Mouse (Mus musculus): Measurements from ENCODE around the gene Ttc22. TPM values are rescaled to one million over a fixed set of nuclear protein-coding genes. Genes with fewer than 3 reads are reported as not detected.

The Ttc22 gene
- polyA plus RNA-seq, 1 experiment from 2014 or later: not detected

- Histone ChIP-seq H3K27ac (ENCODE audit: low read depth) (no peak overlapping the region), H3K4me3 (ENCODE audit: low read depth, low read length) (no peak overlapping the region), H3K9ac (replicated peaks) (no peak overlapping the region), H3K9me3 (ENCODE audit: low read length) (no peaks in the 10 kb centered on the region), H3K4me1 (ENCODE audit: insufficient read depth) (no peaks in the 10 kb centered on the region), H3K4me2 (ENCODE audit: low read depth, low read length) (no peak overlapping the region), H3K27me3 (ENCODE audit: insufficient read depth, low read length) (no peaks in the 10 kb centered on the region), H3K36me3 (replicated peaks; ENCODE audit: insufficient read depth, low read length) (no peaks in the 10 kb centered on the region)
- DNase-seq: no peak
- ATAC-seq: no peak
- 73% methylated on average over 4 of the region's 4 CpGs for WGBS (ENCODE audit: insufficient replicate concordance)
- no peak for TF ChIP-seq EP300 (IDR thresholded peaks at IDR 0.05; ENCODE audit: low read depth)
- no peak for TF ChIP-seq CTCF (IDR thresholded peaks at IDR 0.05; ENCODE audit: low read depth)
Measured at GRCm38 (mm10) chr4:106597741-106598140, 24.5 kb upstream of the Ttc22 start.

GRCm38 (mm10) chr4:106599415-106599814 is 22.8 kb upstream of the Ttc22 start:
- Histone ChIP-seq H3K27ac (ENCODE audit: low read depth) (no peak overlapping the region), H3K4me3 (ENCODE audit: low read depth, low read length) (no peak overlapping the region), H3K9me3 (ENCODE audit: low read length) (no peaks in the 10 kb centered on the region), H3K27me3 (ENCODE audit: insufficient read depth, low read length) (no peaks in the 10 kb centered on the region), H3K36me3 (replicated peaks; ENCODE audit: insufficient read depth, low read length) (no peaks in the 10 kb centered on the region), H3K9ac (replicated peaks) (no peak overlapping the region), H3K4me1 (ENCODE audit: insufficient read depth) (no peaks in the 10 kb centered on the region), H3K4me2 (ENCODE audit: low read depth, low read length) (no peak overlapping the region)
- DNase-seq (no peak), ATAC-seq (no peak)
- WGBS (ENCODE audit: insufficient replicate concordance): 30% methylated on average over 1 of the region's 1 CpGs
- TF ChIP-seq CTCF (IDR thresholded peaks at IDR 0.05; ENCODE audit: low read depth): peak; percentile 38
- no peak for TF ChIP-seq EP300 (IDR thresholded peaks at IDR 0.05; ENCODE audit: low read depth)

- peak; percentile 87 for ATAC-seq
- Histone ChIP-seq H3K36me3 (replicated peaks; ENCODE audit: insufficient read depth, low read length) (no peaks in the 10 kb centered on the region), H3K4me3 (ENCODE audit: low read depth, low read length) (no peak overlapping the region), H3K27ac (ENCODE audit: low read depth) (peak overlapping the region; percentile 66; the same call in 1 of the 2 replicates), H3K4me1 (ENCODE audit: insufficient read depth) (no peaks in the 10 kb centered on the region), H3K27me3 (ENCODE audit: insufficient read depth, low read length) (no peaks in the 10 kb centered on the region), H3K9me3 (ENCODE audit: low read length) (no peaks in the 10 kb centered on the region), H3K4me2 (ENCODE audit: low read depth, low read length) (no peak overlapping the region), H3K9ac (replicated peaks) (no peak overlapping the region)
- 57% methylated on average over 4 of the region's 4 CpGs for WGBS (ENCODE audit: insufficient replicate concordance)
- no peak for DNase-seq
- TF ChIP-seq EP300 (IDR thresholded peaks at IDR 0.05; ENCODE audit: low read depth): no peak
- no peak for TF ChIP-seq CTCF (IDR thresholded peaks at IDR 0.05; ENCODE audit: low read depth)
Measured at GRCm38 (mm10) chr4:106600770-106601169, 21.5 kb upstream of the Ttc22 start.

GRCm38 (mm10) chr4:106606639-106607554 is 15.3 kb upstream of the Ttc22 start:
- no peak for DNase-seq

GRCm38 (mm10) chr4:106607905-106608304 is 14.3 kb upstream of the Ttc22 start:
- DNase-seq: no peak
- Histone ChIP-seq H3K4me1 (ENCODE audit: insufficient read depth) (peaks cover 1% of the 10 kb centered on the region), H3K4me3 (ENCODE audit: low read depth, low read length) (no peak overlapping the region), H3K4me2 (ENCODE audit: low read depth, low read length) (no peak overlapping the region), H3K9me3 (ENCODE audit: low read length) (no peaks in the 10 kb centered on the region), H3K27ac (ENCODE audit: low read depth) (no peak overlapping the region), H3K36me3 (replicated peaks; ENCODE audit: insufficient read depth, low read length) (no peaks in the 10 kb centered on the region), H3K9ac (replicated peaks) (no peak overlapping the region), H3K27me3 (ENCODE audit: insufficient read depth, low read length) (no peaks in the 10 kb centered on the region)
- WGBS (ENCODE audit: insufficient replicate concordance): 67% methylated on average over 1 of the region's 1 CpGs
- TF ChIP-seq CTCF (IDR thresholded peaks at IDR 0.05; ENCODE audit: low read depth): no peak
- ATAC-seq: no peak

More at GRCm38 (mm10) chr4:106606639-106607554, 15.3 kb upstream of the Ttc22 start:
- no peaks in the 10 kb centered on the region for H3K27me3 ChIP-seq (ENCODE audit: insufficient read depth, low read length)
- no peaks in the 10 kb centered on the region for H3K9me3 ChIP-seq (ENCODE audit: low read length)
- H3K4me3 ChIP-seq (ENCODE audit: low read depth, low read length): no peak overlapping the region
- no peak overlapping the region for H3K27ac ChIP-seq (ENCODE audit: low read depth)
- ATAC-seq: peak; percentile 82
- WGBS (ENCODE audit: insufficient replicate concordance): 47% methylated on average over 18 of the region's 18 CpGs
- no peak overlapping the region for H3K9ac ChIP-seq (replicated peaks)
- TF ChIP-seq EP300 (IDR thresholded peaks at IDR 0.05; ENCODE audit: low read depth): no peak
- no peak for TF ChIP-seq CTCF (IDR thresholded peaks at IDR 0.05; ENCODE audit: low read depth)
- H3K36me3 ChIP-seq (replicated peaks; ENCODE audit: insufficient read depth, low read length): no peaks in the 10 kb centered on the region
- no peak overlapping the region; the same call in 1 of the 2 replicates for H3K4me2 ChIP-seq (ENCODE audit: low read depth, low read length)
- H3K4me1 ChIP-seq (ENCODE audit: insufficient read depth): no peaks in the 10 kb centered on the region; the same call in 1 of the 2 replicates

- peak; percentile 4; the same call in 1 of the 2 replicates for ATAC-seq
- Histone ChIP-seq H3K4me3 (ENCODE audit: low read depth, low read length) (no peak overlapping the region), H3K4me2 (ENCODE audit: low read depth, low read length) (no peak overlapping the region), H3K27ac (ENCODE audit: low read depth) (peak overlapping the region; percentile 52; the same call in 1 of the 2 replicates), H3K9ac (replicated peaks) (no peak overlapping the region), H3K27me3 (ENCODE audit: insufficient read depth, low read length) (peaks cover 15% of the 10 kb centered on the region; the same call in 1 of the 2 replicates), H3K9me3 (ENCODE audit: low read length) (no peaks in the 10 kb centered on the region), H3K4me1 (ENCODE audit: insufficient read depth) (peaks cover 17% of the 10 kb centered on the region), H3K36me3 (replicated peaks; ENCODE audit: insufficient read depth, low read length) (no peaks in the 10 kb centered on the region)
- 70% methylated on average over 8 of the region's 8 CpGs for WGBS (ENCODE audit: insufficient replicate concordance)
- TF ChIP-seq EP300 (IDR thresholded peaks at IDR 0.05; ENCODE audit: low read depth) (no peak), CTCF (IDR thresholded peaks at IDR 0.05; ENCODE audit: low read depth) (no peak)
- DNase-seq: no peak
Measured at GRCm38 (mm10) chr4:106613105-106613504, 9.1 kb upstream of the Ttc22 start.

Measured in liver, postnatal 0 days (tissue).